Mouse (Mus musculus): ENCODE measurements at regions not wholly inside any gene's neighbourhood (a gene's known extent, or its start where the extent isn't known, plus 50 kb on each side); places are given as distances from the start of the nearest gene placed in this dataset.

DNA sequence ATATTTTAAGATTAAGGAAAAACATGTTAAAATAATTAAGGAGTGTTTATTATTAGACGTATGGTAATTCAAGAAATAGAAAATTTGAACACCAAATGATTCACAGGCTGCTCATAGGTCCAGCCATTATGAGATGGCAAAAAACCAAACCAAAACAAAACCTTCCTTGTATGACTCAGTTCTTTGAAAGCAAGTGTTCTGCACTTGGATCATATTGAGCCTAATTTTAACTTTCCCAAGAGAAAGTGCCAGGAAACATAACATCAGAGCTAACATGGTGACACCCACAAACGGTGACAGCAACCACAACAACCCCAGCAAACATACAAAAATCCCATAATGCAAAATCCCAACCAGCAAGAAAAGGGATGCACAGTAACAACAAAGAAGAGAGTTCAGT lies 313.7 kb downstream of the Arl4a start:
- H3K36me3 ChIP-seq (ENCODE audit: control insufficient read depth, insufficient read depth, low read length): no peaks in the 10 kb centered on the region
- no peaks in the 10 kb centered on the region for H3K79me2 ChIP-seq (replicated peaks; ENCODE audit: control insufficient read depth, insufficient read depth, low read length)
- H3K4me1 ChIP-seq (ENCODE audit: control insufficient read depth, insufficient read depth, low read length): no peaks in the 10 kb centered on the region
- no peak overlapping the region for H3K4me3 ChIP-seq
- no peaks in the 10 kb centered on the region for H3K27me3 ChIP-seq (ENCODE audit: control insufficient read depth, insufficient read depth, low read length)
- no peak for TF ChIP-seq POLR2A (IDR thresholded peaks at IDR 0.05; ENCODE audit: insufficient read depth, low read depth, low read length)
- TF ChIP-seq CTCF (IDR thresholded peaks at IDR 0.05): no peak
- no peak for TF ChIP-seq EP300 (IDR thresholded peaks at IDR 0.05; ENCODE audit: insufficient read depth, low read depth, low read length)
- WGBS: 75% methylated on average over 2 of the region's 2 CpGs
- DNase-seq: no peak
- no peak overlapping the region for H3K27ac ChIP-seq
- H3K9ac ChIP-seq (ENCODE audit: low read depth, low read length): no peak overlapping the region
- intact Hi-C loops (cut with DNase I): no loop called here

- DNase-seq: no peak
- no peaks in the 10 kb centered on the region for H3K27me3 ChIP-seq (ENCODE audit: control insufficient read depth, insufficient read depth, low read length)
- intact Hi-C loops (cut with DNase I): no loop called here
- H3K27ac ChIP-seq: no peak overlapping the region
- H3K4me1 ChIP-seq (ENCODE audit: control insufficient read depth, insufficient read depth, low read length): no peaks in the 10 kb centered on the region
- WGBS: 44% methylated on average over 4 of the region's 4 CpGs
- no peaks in the 10 kb centered on the region for H3K36me3 ChIP-seq (ENCODE audit: control insufficient read depth, insufficient read depth, low read length)
- no peak overlapping the region for H3K9ac ChIP-seq (ENCODE audit: low read depth, low read length)
- H3K4me3 ChIP-seq: no peak overlapping the region
- no peaks in the 10 kb centered on the region for H3K79me2 ChIP-seq (replicated peaks; ENCODE audit: control insufficient read depth, insufficient read depth, low read length)
- TF ChIP-seq EP300 (IDR thresholded peaks at IDR 0.05; ENCODE audit: insufficient read depth, low read depth, low read length): no peak
Measured at GRCm38 (mm10) chr12:39715120-39715519, 322.7 kb downstream of the Arl4a start.

- H3K27me3 ChIP-seq (ENCODE audit: control insufficient read depth, insufficient read depth, low read length): no peaks in the 10 kb centered on the region
- H3K36me3 ChIP-seq (ENCODE audit: control insufficient read depth, insufficient read depth, low read length): no peaks in the 10 kb centered on the region
- no peak overlapping the region for H3K4me3 ChIP-seq
- H3K79me2 ChIP-seq (replicated peaks; ENCODE audit: control insufficient read depth, insufficient read depth, low read length): no peaks in the 10 kb centered on the region
- DNase-seq: no peak
- intact Hi-C loops (cut with DNase I): no loop called here
- H3K4me1 ChIP-seq (ENCODE audit: control insufficient read depth, insufficient read depth, low read length): no peaks in the 10 kb centered on the region
- TF ChIP-seq POLR2A (IDR thresholded peaks at IDR 0.05; ENCODE audit: insufficient read depth, low read depth, low read length): no peak
- no peak for TF ChIP-seq CTCF (IDR thresholded peaks at IDR 0.05)
- no peak for TF ChIP-seq EP300 (IDR thresholded peaks at IDR 0.05; ENCODE audit: insufficient read depth, low read depth, low read length)
- H3K27ac ChIP-seq: no peak overlapping the region
- WGBS: 54% methylated on average over 2 of the region's 2 CpGs
- H3K9ac ChIP-seq (ENCODE audit: low read depth, low read length): no peak overlapping the region
Measured at GRCm38 (mm10) chr12:39714169-39714794, 323.5 kb downstream of the Arl4a start.

GRCm38 (mm10) chr12:39711807-39712206 lies 326.0 kb downstream of the Arl4a start:
- intact Hi-C loops (cut with DNase I): no loop called here
- no peak for DNase-seq
- H3K9ac ChIP-seq (ENCODE audit: low read depth, low read length): no peak overlapping the region
- WGBS: 86% methylated on average over 1 of the region's 1 CpGs
- no peaks in the 10 kb centered on the region for H3K27me3 ChIP-seq (ENCODE audit: control insufficient read depth, insufficient read depth, low read length)
- H3K79me2 ChIP-seq (replicated peaks; ENCODE audit: control insufficient read depth, insufficient read depth, low read length): no peaks in the 10 kb centered on the region
- no peaks in the 10 kb centered on the region for H3K4me1 ChIP-seq (ENCODE audit: control insufficient read depth, insufficient read depth, low read length)
- H3K4me3 ChIP-seq: no peak overlapping the region
- TF ChIP-seq POLR2A (IDR thresholded peaks at IDR 0.05; ENCODE audit: insufficient read depth, low read depth, low read length): no peak
- no peak overlapping the region for H3K27ac ChIP-seq
- H3K36me3 ChIP-seq (ENCODE audit: control insufficient read depth, insufficient read depth, low read length): no peaks in the 10 kb centered on the region

GRCm38 (mm10) chr12:39709850-39710249 lies 328.0 kb downstream of the Arl4a start:
- 78% methylated on average over 5 of the region's 5 CpGs for WGBS
- no peaks in the 10 kb centered on the region for H3K27me3 ChIP-seq (ENCODE audit: control insufficient read depth, insufficient read depth, low read length)
- no peaks in the 10 kb centered on the region for H3K36me3 ChIP-seq (ENCODE audit: control insufficient read depth, insufficient read depth, low read length)
- no peaks in the 10 kb centered on the region for H3K79me2 ChIP-seq (replicated peaks; ENCODE audit: control insufficient read depth, insufficient read depth, low read length)
- H3K27ac ChIP-seq: no peak overlapping the region
- intact Hi-C loops (cut with DNase I): no loop called here
- no peak for DNase-seq
- no peak overlapping the region for H3K9ac ChIP-seq (ENCODE audit: low read depth, low read length)
- no peak overlapping the region for H3K4me3 ChIP-seq
- H3K4me1 ChIP-seq (ENCODE audit: control insufficient read depth, insufficient read depth, low read length): no peaks in the 10 kb centered on the region
- TF ChIP-seq POLR2A (IDR thresholded peaks at IDR 0.05; ENCODE audit: insufficient read depth, low read depth, low read length) (no peak), CTCF (IDR thresholded peaks at IDR 0.05) (no peak), EP300 (IDR thresholded peaks at IDR 0.05; ENCODE audit: insufficient read depth, low read depth, low read length) (no peak)

DNA sequence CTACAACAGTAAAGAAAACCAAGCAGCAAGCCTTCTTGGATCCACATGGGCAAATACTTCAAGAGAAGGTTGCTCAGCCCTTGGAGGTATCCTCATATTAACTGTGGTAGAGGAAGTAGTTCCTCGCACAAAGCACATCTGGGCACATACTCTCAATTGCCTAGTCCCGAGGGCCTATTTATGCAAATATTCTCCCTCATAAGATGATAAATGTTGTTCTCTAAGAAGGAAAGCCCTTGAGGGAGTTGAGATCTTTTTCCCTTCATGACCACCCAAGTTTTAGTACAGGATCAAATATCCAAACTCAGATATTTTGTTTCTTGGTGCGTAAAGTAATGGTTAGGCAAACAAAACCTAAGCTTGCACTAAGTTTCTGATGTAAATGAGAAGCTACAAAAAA lies 340.6 kb downstream of the Arl4a start:
- DNase-seq: no peak
- Histone ChIP-seq H3K27ac (no peak overlapping the region), H3K4me3 (no peak overlapping the region), H3K4me1 (ENCODE audit: control insufficient read depth, insufficient read depth, low read length) (no peaks in the 10 kb centered on the region), H3K9ac (ENCODE audit: low read depth, low read length) (no peak overlapping the region), H3K27me3 (ENCODE audit: control insufficient read depth, insufficient read depth, low read length) (no peaks in the 10 kb centered on the region), H3K36me3 (ENCODE audit: control insufficient read depth, insufficient read depth, low read length) (no peaks in the 10 kb centered on the region), H3K79me2 (replicated peaks; ENCODE audit: control insufficient read depth, insufficient read depth, low read length) (no peaks in the 10 kb centered on the region)
- intact Hi-C loops (cut with DNase I): no loop called here
- 72% methylated on average over 3 of the region's 3 CpGs for WGBS
- TF ChIP-seq EP300 (IDR thresholded peaks at IDR 0.05; ENCODE audit: insufficient read depth, low read depth, low read length) (no peak), CTCF (IDR thresholded peaks at IDR 0.05) (no peak), POLR2A (IDR thresholded peaks at IDR 0.05; ENCODE audit: insufficient read depth, low read depth, low read length) (no peak)
